Mouse (Mus musculus) kidney, adult 10 weeks (tissue): Measurements from ENCODE around the gene Hist1h2ae. TPM values are rescaled to one million over a fixed set of nuclear protein-coding genes. Genes with fewer than 3 reads are reported as not detected.

Source experiments
- polyA plus RNA-seq: library from polyadenylated mRNA; stranded (reverse); fragments of 350-450 nt; fragmentation: Illumina TruSeq; extraction: RNeasy Lipid Tissue Mini Kit (QIAGEN cat#74804); gene quantifications from one replicate; pipeline ENCODE4 v1.2.3, GENCODE M21; 2014; ENCODE audit warnings: low read depth, low replicate concordance

Hist1h2ae gene
- not detected for polyA plus RNA-seq

GRCm38 (mm10) chr13:23571022-23571503 is at the start of gene Hist1h2ae, which contains the start of gene Hist1h2bg:
Hist1h2ae (minus strand) TSS chr13:23571220.
Hist1h2bg (plus strand) TSS chr13:23571396.

GRCm38 (mm10) chr13:23581408-23582218 is 10.6 kb upstream of the Hist1h2ae start, which contains the start of gene Hist1h4d:
Hist1h4d (plus strand) TSS chr13:23581598.

GRCm38 (mm10) chr13:23575271-23575851 is 4.3 kb upstream of the Hist1h2ae start, which contains the start of gene Hist1h3d:
Hist1h3d (plus strand) TSS chr13:23575763.

GRCm38 (mm10) chr13:23573898-23574524 is 3.0 kb upstream of the Hist1h2ae start, which contains the start of the genes Hist1h2bf and Hist1h2ad:
Hist1h2bf (minus strand) TSS chr13:23574196.
Hist1h2ad (plus strand) TSS chr13:23574381.

GRCm38 (mm10) chr13:23561883-23562659 is 8.9 kb downstream of the Hist1h2ae start, which contains the start of gene Hist1h3e:
Hist1h3e (minus strand) TSS chr13:23562369.

GRCm38 (mm10) chr13:23552962-23553361 is 18.1 kb downstream of the Hist1h2ae start, which contains the start of gene Hist1h1d:
Hist1h1d (plus strand) TSS chr13:23553262.

GRCm38 (mm10) chr13:23551146-23551834 is 19.7 kb downstream of the Hist1h2ae start, which contains the start of gene Hist1h4f:
Hist1h4f (minus strand) TSS chr13:23551648.

GRCm38 (mm10) chr13:23543965-23544786 is 26.8 kb downstream of the Hist1h2ae start, which contains the start of gene Hist1h3f:
Hist1h3f (plus strand) TSS chr13:23544052.

GRCm38 (mm10) chr13:23542999-23543607 is 27.9 kb downstream of the Hist1h2ae start, which contains the start of gene Hist1h2bh:
Hist1h2bh (minus strand) TSS chr13:23543392.

GRCm38 (mm10) chr13:23535137-23536075 is 35.6 kb downstream of the Hist1h2ae start, which contains the start of gene Hist1h3g:
Hist1h3g (plus strand) TSS chr13:23535422.

GRCm38 (mm10) chr13:23533560-23534367 is 37.3 kb downstream of the Hist1h2ae start, which contains the start of gene Hist1h2af:
Hist1h2af (plus strand) TSS chr13:23533906.

GRCm38 (mm10) chr13:23530901-23531875 is 39.8 kb downstream of the Hist1h2ae start, which contains the start of gene Hist1h4h:
Hist1h4h (plus strand) TSS chr13:23531050.

